Mouse (Mus musculus): ENCODE data around the gene Dhx9. TPM values are rescaled to one million over a fixed set of nuclear protein-coding genes. Genes with fewer than 3 reads are reported as not detected.

The Dhx9 gene
- polyA plus RNA-seq, 1 experiment from 2014 or later, result 10.6 TPM

GRCm38 (mm10) chr1:153451237-153452154 is 36.0 kb downstream of the Dhx9 start:
- H3K27ac ChIP-seq (replicated peaks), result no peak overlapping the region
- no peaks in the 10 kb centered on the region for H3K4me1 ChIP-seq (replicated peaks; ENCODE audit: control insufficient read depth, insufficient read depth)
- no peaks in the 10 kb centered on the region for H3K9me3 ChIP-seq (ENCODE audit: control insufficient read depth, low read length)
- 0 out of 2 replicates have a peak, but pooled peaks cover 4% of the 10 kb centered on the region for H3K36me3 ChIP-seq (ENCODE audit: control insufficient read depth, insufficient read depth, low read length)
- no peaks in the 10 kb centered on the region for H3K27me3 ChIP-seq (ENCODE audit: control insufficient read depth, insufficient read depth, low read length)
- no peak for TF ChIP-seq EP300 (optimal IDR thresholded peaks at IDR 0.05)
- TF ChIP-seq CTCF (IDR thresholded peaks at IDR 0.05; ENCODE audit: low read depth), result peak; percentile 68
- no peak overlapping the region for H3K4me2 ChIP-seq (replicated peaks; ENCODE audit: low read depth)
- no peak for ATAC-seq (ENCODE audit: low FRiP score, low TSS enrichment)
- H3K9ac ChIP-seq (ENCODE audit: low read length), result no peak overlapping the region
- no peak overlapping the region for H3K4me3 ChIP-seq (ENCODE audit: low read depth, low read length)
- no peak for DNase-seq (ENCODE audit: low spot score)
- WGBS, result 65% methylated on average over 10 of the region's 10 CpGs

- H3K36me3 ChIP-seq (ENCODE audit: control insufficient read depth, insufficient read depth, low read length), result no peaks in the 10 kb centered on the region
- H3K9me3 ChIP-seq (ENCODE audit: control insufficient read depth, low read length), result no peaks in the 10 kb centered on the region
- no peaks in the 10 kb centered on the region for H3K27me3 ChIP-seq (ENCODE audit: control insufficient read depth, insufficient read depth, low read length)
- 95% methylated on average over 20 of the region's 20 CpGs for WGBS
- no peak overlapping the region for H3K27ac ChIP-seq (replicated peaks)
- no peak overlapping the region for H3K4me3 ChIP-seq (ENCODE audit: low read depth, low read length)
- H3K4me1 ChIP-seq (replicated peaks; ENCODE audit: control insufficient read depth, insufficient read depth), result no peaks in the 10 kb centered on the region
- no peak for ATAC-seq (ENCODE audit: low FRiP score, low TSS enrichment)
- no peak overlapping the region for H3K4me2 ChIP-seq (replicated peaks; ENCODE audit: low read depth)
- peak; percentile 35 for TF ChIP-seq CTCF (IDR thresholded peaks at IDR 0.05; ENCODE audit: low read depth)
- no peak for TF ChIP-seq EP300 (optimal IDR thresholded peaks at IDR 0.05)
- no peak overlapping the region for H3K9ac ChIP-seq (ENCODE audit: low read length)
- DNase-seq (ENCODE audit: low spot score), result no peak
These were observed 41.2 kb downstream of the Dhx9 start for GRCm38 (mm10) chr1:153446120-153446831.

GRCm38 (mm10) chr1:153443632-153444031 is 43.8 kb downstream of the Dhx9 start:
- WGBS, result 76% methylated on average over 4 of the region's 4 CpGs
- no peak for ATAC-seq (ENCODE audit: low FRiP score, low TSS enrichment)

GRCm38 (mm10) chr1:153443019-153443418 is 44.4 kb downstream of the Dhx9 start:
- no peak overlapping the region for H3K4me2 ChIP-seq (replicated peaks; ENCODE audit: low read depth)
- no peak overlapping the region for H3K4me3 ChIP-seq (ENCODE audit: low read depth, low read length)
- DNase-seq (ENCODE audit: low spot score) (no peak), ATAC-seq (ENCODE audit: low FRiP score, low TSS enrichment) (no peak)
- H3K4me1 ChIP-seq (replicated peaks; ENCODE audit: control insufficient read depth, insufficient read depth), result no peaks in the 10 kb centered on the region
- H3K9ac ChIP-seq (ENCODE audit: low read length), result no peak overlapping the region
- no peaks in the 10 kb centered on the region for H3K27me3 ChIP-seq (ENCODE audit: control insufficient read depth, insufficient read depth, low read length)
- H3K27ac ChIP-seq (replicated peaks), result no peak overlapping the region
- WGBS, result 82% methylated on average over 1 of the region's 1 CpGs
- TF ChIP-seq CTCF (IDR thresholded peaks at IDR 0.05; ENCODE audit: low read depth) (no peak), EP300 (optimal IDR thresholded peaks at IDR 0.05) (no peak)
- H3K9me3 ChIP-seq (ENCODE audit: control insufficient read depth, low read length), result no peaks in the 10 kb centered on the region
- H3K36me3 ChIP-seq (ENCODE audit: control insufficient read depth, insufficient read depth, low read length), result no peaks in the 10 kb centered on the region

More at GRCm38 (mm10) chr1:153443632-153444031, 43.8 kb downstream of the Dhx9 start:
- H3K36me3 ChIP-seq (ENCODE audit: control insufficient read depth, insufficient read depth, low read length), result no peaks in the 10 kb centered on the region
- no peak overlapping the region for H3K4me2 ChIP-seq (replicated peaks; ENCODE audit: low read depth)
- H3K9ac ChIP-seq (ENCODE audit: low read length), result no peak overlapping the region
- no peak overlapping the region for H3K4me3 ChIP-seq (ENCODE audit: low read depth, low read length)
- no peaks in the 10 kb centered on the region for H3K4me1 ChIP-seq (replicated peaks; ENCODE audit: control insufficient read depth, insufficient read depth)
- H3K27me3 ChIP-seq (ENCODE audit: control insufficient read depth, insufficient read depth, low read length), result no peaks in the 10 kb centered on the region
- H3K9me3 ChIP-seq (ENCODE audit: control insufficient read depth, low read length), result no peaks in the 10 kb centered on the region
- DNase-seq (ENCODE audit: low spot score), result no peak
- TF ChIP-seq CTCF (IDR thresholded peaks at IDR 0.05; ENCODE audit: low read depth), result no peak
- no peak for TF ChIP-seq EP300 (optimal IDR thresholded peaks at IDR 0.05)
- no peak overlapping the region for H3K27ac ChIP-seq (replicated peaks)

GRCm38 (mm10) chr1:153441656-153442055 is 45.8 kb downstream of the Dhx9 start:
- no peak for TF ChIP-seq CTCF (IDR thresholded peaks at IDR 0.05; ENCODE audit: low read depth)
- no peak for TF ChIP-seq EP300 (optimal IDR thresholded peaks at IDR 0.05)
- no peak for ATAC-seq (ENCODE audit: low FRiP score, low TSS enrichment)
- 80% methylated on average over 3 of the region's 3 CpGs for WGBS

More at GRCm38 (mm10) chr1:153441656-153442055, 45.8 kb downstream of the Dhx9 start:
- H3K36me3 ChIP-seq (ENCODE audit: control insufficient read depth, insufficient read depth, low read length), result no peaks in the 10 kb centered on the region
- H3K9ac ChIP-seq (ENCODE audit: low read length), result no peak overlapping the region
- H3K4me1 ChIP-seq (replicated peaks; ENCODE audit: control insufficient read depth, insufficient read depth), result no peaks in the 10 kb centered on the region
- no peak overlapping the region for H3K4me2 ChIP-seq (replicated peaks; ENCODE audit: low read depth)
- DNase-seq (ENCODE audit: low spot score), result no peak
- no peak overlapping the region for H3K27ac ChIP-seq (replicated peaks)
- H3K27me3 ChIP-seq (ENCODE audit: control insufficient read depth, insufficient read depth, low read length), result no peaks in the 10 kb centered on the region
- no peaks in the 10 kb centered on the region for H3K9me3 ChIP-seq (ENCODE audit: control insufficient read depth, low read length)
- H3K4me3 ChIP-seq (ENCODE audit: low read depth, low read length), result no peak overlapping the region

Data from stomach, postnatal 0 days (tissue).